Mouse (Mus musculus): ENCODE data around the gene Ankib1.

GRCm38 (mm10) chr5:3702180-3702579 is 100.5 kb downstream of the Ankib1 start:
- TF ChIP-seq POLR2A (IDR thresholded peaks at IDR 0.05; ENCODE audit: low read depth, low read length) (no peak), CTCF (IDR thresholded peaks at IDR 0.05; ENCODE audit: extremely low read depth, insufficient read depth, insufficient read length, insufficient replicate concordance) (no peak)

Measured in spleen, adult 2 months (tissue).